Mouse (Mus musculus): ENCODE data around the gene Cd247.

GRCm38 (mm10) chr1:165738985-165739384 lies 49.5 kb upstream of the Cd247 start:
- TF ChIP-seq CTCF (IDR thresholded peaks at IDR 0.05; ENCODE audit: low read depth) = no peak
- no peak for TF ChIP-seq EP300 (IDR thresholded peaks at IDR 0.05; ENCODE audit: low read depth)

Data from heart, postnatal 0 days (tissue).